Comparison of ENCODE assay signal across 8 mouse cellular contexts in genomic region chr3:28577301-28577700, GRCm38 (mm10).
DNase-seq lines count a peak whose midpoint lies in the region; ATAC-seq lines count a peak whose summit lies in the region.

No protein-coding gene starts in this region.

- ATAC-seq in midbrain, embryonic 14.5 days (ENCODE audit: low FRiP score, low TSS enrichment): peak; percentile 50; the same call in 1 of the 2 replicates
- no peak for ATAC-seq in midbrain, embryonic 16.5 days
- ATAC-seq in heart, embryonic 14.5 days (ENCODE audit: insufficient number of reproducible peaks, insufficient read depth, low FRiP score, low read depth): no peak
- no peak for ATAC-seq in inflammation-experienced regulatory T-cells, adult 6 months

- no peak overlapping the region for H3K4me3 ChIP-seq in midbrain, embryonic 14.5 days (replicated peaks; ENCODE audit: low read depth, low read length)
- H3K4me3 ChIP-seq in midbrain, embryonic 16.5 days (ENCODE audit: low read depth, low read length): no peak overlapping the region
- no peak overlapping the region for H3K4me3 ChIP-seq in heart, embryonic 14.5 days (ENCODE audit: control insufficient read depth in 1 of 2, insufficient read depth in 1 of 2, low read depth in 1 of 2, low read length in 2 of 2)

- peaks cover 49% of the 10 kb centered on the region for H3K36me3 ChIP-seq in midbrain, embryonic 14.5 days (ENCODE audit: control insufficient read depth, insufficient read depth, low read length)
- H3K36me3 ChIP-seq in midbrain, embryonic 16.5 days (ENCODE audit: control insufficient read depth, insufficient read depth, low read length): peaks cover 12% of the 10 kb centered on the region
- no peaks in the 10 kb centered on the region; the same call in 1 of the 2 replicates for H3K36me3 ChIP-seq in heart, embryonic 14.5 days (ENCODE audit: control insufficient read depth, insufficient read depth, low read length)

- H3K27me3 ChIP-seq in midbrain, embryonic 14.5 days (ENCODE audit: control insufficient read depth, insufficient read depth, low read length): no peaks in the 10 kb centered on the region
- no peaks in the 10 kb centered on the region for H3K27me3 ChIP-seq in midbrain, embryonic 16.5 days (ENCODE audit: control insufficient read depth, insufficient read depth, low read depth, low read length)
- H3K27me3 ChIP-seq in heart, embryonic 14.5 days (ENCODE audit: control insufficient read depth, insufficient read depth, low read length): no peaks in the 10 kb centered on the region

- no peaks in the 10 kb centered on the region for H3K9me3 ChIP-seq in midbrain, embryonic 14.5 days (ENCODE audit: control insufficient read depth, low read length)
- H3K9me3 ChIP-seq in midbrain, embryonic 16.5 days (replicated peaks; ENCODE audit: control insufficient read depth, low read length, poor library complexity, severe bottlenecking): no peaks in the 10 kb centered on the region
- H3K9me3 ChIP-seq in heart, embryonic 14.5 days (ENCODE audit: control insufficient read depth, low read length): no peaks in the 10 kb centered on the region

- 32% methylated on average over 15 of the region's 15 CpGs for WGBS in midbrain, embryonic 14.5 days
- WGBS in midbrain, embryonic 16.5 days: 32% methylated on average over 15 of the region's 15 CpGs
- 20% methylated on average over 15 of the region's 15 CpGs for WGBS in heart, embryonic 14.5 days

- 0 out of 2 replicates have a peak overlapping the region, but pooled peaks have one; percentile 13 for H3K27ac ChIP-seq in midbrain, embryonic 14.5 days (replicated peaks; ENCODE audit: low read depth, low read length)
- H3K27ac ChIP-seq in midbrain, embryonic 16.5 days (ENCODE audit: low read length): no peak overlapping the region
- H3K27ac ChIP-seq in heart, embryonic 14.5 days (replicated peaks in 1 of 2; ENCODE audit: control insufficient read depth in 1 of 2, insufficient read depth in 1 of 2, low read depth in 2 of 2, low read length in 2 of 2): no peak overlapping the region

- no peak overlapping the region for H3K4me2 ChIP-seq in midbrain, embryonic 14.5 days (ENCODE audit: low read length)
- H3K4me2 ChIP-seq in midbrain, embryonic 16.5 days (ENCODE audit: low read length): no peak overlapping the region
- H3K4me2 ChIP-seq in heart, embryonic 14.5 days (ENCODE audit: low read length): peak overlapping the region; percentile 47

- no peak overlapping the region for H3K9ac ChIP-seq in midbrain, embryonic 14.5 days (replicated peaks; ENCODE audit: low read length)
- H3K9ac ChIP-seq in midbrain, embryonic 16.5 days (ENCODE audit: low read depth, low read length): no peak overlapping the region
- H3K9ac ChIP-seq in heart, embryonic 14.5 days (ENCODE audit: low read length): no peak overlapping the region; the same call in 1 of the 2 replicates

- DNase-seq in midbrain, embryonic 14.5 days: peak; percentile 69
- DNase-seq in embryo, embryonic 9.5 days (ENCODE audit: extremely low spot score): peak; percentile 10
- DNase-seq in kidney, postnatal 4 days: peak; percentile 62 to 71
- DNase-seq in ovary, postnatal 14 days (ENCODE audit: low spot score): peak; percentile 17
- DNase-seq in urinary bladder, adult 2 months (ENCODE audit: low spot score): no peak

- H3K4me1 ChIP-seq in midbrain, embryonic 14.5 days (ENCODE audit: control insufficient read depth, insufficient read depth, low read length): no peaks in the 10 kb centered on the region
- H3K4me1 ChIP-seq in midbrain, embryonic 16.5 days (ENCODE audit: control insufficient read depth, insufficient read depth, low read length): 0 out of 2 replicates have a peak, but pooled peaks cover 4% of the 10 kb centered on the region
- H3K4me1 ChIP-seq in heart, embryonic 14.5 days (ENCODE audit: control insufficient read depth in 2 of 2, insufficient read depth in 2 of 2, low read length in 2 of 2): peaks cover 3 to 5% of the 10 kb centered on the region in 2 experiments
